Mouse (Mus musculus): Measurements from ENCODE around the gene Sulf2. TPM values are rescaled to one million over a fixed set of nuclear protein-coding genes. Genes with fewer than 3 reads are reported as not detected.

The Sulf2 gene
- total and polyA plus RNA-seq, 3 experiments: not detected

DNA sequence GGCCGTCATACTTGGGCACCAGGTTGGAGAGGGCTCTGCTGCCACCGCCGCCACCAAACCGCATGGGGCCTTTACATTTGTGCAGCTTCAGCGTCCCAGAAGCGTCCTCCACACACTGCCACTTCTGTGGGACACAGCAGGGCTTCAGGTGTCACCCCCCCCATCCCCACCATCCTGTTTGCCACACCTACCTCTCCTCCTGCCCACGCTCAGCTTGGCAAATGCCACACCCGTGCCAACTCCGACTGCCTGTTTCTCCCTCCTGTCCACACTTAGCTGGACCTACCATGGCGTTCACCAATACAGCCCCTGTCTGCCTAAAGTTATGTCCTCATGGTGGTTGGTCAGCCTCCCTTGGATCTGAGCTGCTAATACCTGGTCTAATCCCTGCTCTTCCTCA is 72.8 kb downstream of the Sulf2 start:
- no peak for DNase-seq (ENCODE audit: low read depth, low spot score)
- Histone ChIP-seq H3K27me3 (ENCODE audit: control insufficient read depth in 1 of 2, insufficient read depth in 2 of 2, low read length in 2 of 2) (no peaks in the 10 kb centered on the region), H3K4me1 (ENCODE audit: control insufficient read depth in 1 of 2, insufficient read depth in 2 of 2, low read length in 2 of 2) (peaks cover 0 to 3% of the 10 kb centered on the region in 2 experiments; a peak in 1 of 4 replicates), H3K9me3 (replicated peaks; ENCODE audit: insufficient read depth, low read length) (no peaks in the 10 kb centered on the region), H3K79me2 (ENCODE audit: control insufficient read depth, insufficient read depth, low read length, poor library complexity) (no peaks in the 10 kb centered on the region), H3K27ac (ENCODE audit: control insufficient read depth, low read depth, low read length) (no peak overlapping the region), H3K4me3 (ENCODE audit: control insufficient read depth in 1 of 2, insufficient read depth in 1 of 2, low read depth in 2 of 2, low read length in 2 of 2) (no peak overlapping the region), H3K9ac (ENCODE audit: control insufficient read depth, low read depth, low read length, poor library complexity, severe bottlenecking) (no peak overlapping the region), H3K36me3 (ENCODE audit: control insufficient read depth in 1 of 2, insufficient read depth in 2 of 2, low read length in 2 of 2) (no peaks in the 10 kb centered on the region)
- TF ChIP-seq JUND (IDR thresholded peaks at IDR 0.05; ENCODE audit: low read depth, low read length) (no peak), MAZ (IDR thresholded peaks at IDR 0.05; ENCODE audit: low read depth, low read length) (no peak), GATA1 (IDR thresholded peaks at IDR 0.05; ENCODE audit: low read depth, low read length) (no peak), POLR2AphosphoS2 (IDR thresholded peaks at IDR 0.05; ENCODE audit: low read length) (no peak), SIN3A (IDR thresholded peaks at IDR 0.05; ENCODE audit: low read length) (no peak), SMC3 (IDR thresholded peaks at IDR 0.05; ENCODE audit: low read depth, low read length) (no peak), E2F4 (IDR thresholded peaks at IDR 0.05; ENCODE audit: borderline replicate concordance, low read depth, low read length) (no peak), MEF2A (IDR thresholded peaks at IDR 0.05; ENCODE audit: extremely low read depth, insufficient replicate concordance, low read depth, low read length, poor library complexity, severe bottlenecking) (no peak), KAT2A (conservative IDR thresholded peaks at IDR 0.05; ENCODE audit: low read depth, low read length) (no peak), MYB (IDR thresholded peaks at IDR 0.05; ENCODE audit: low read depth, low read length) (no peak), MYC (IDR thresholded peaks at IDR 0.05; ENCODE audit: low read depth, low read length) (no peak), ZKSCAN1 (IDR thresholded peaks at IDR 0.05; ENCODE audit: low read depth, low read length) (no peak), EP300 (IDR thresholded peaks at IDR 0.05; ENCODE audit: low read depth in 1 of 2, low read length in 2 of 2) (no peak), NELFE (IDR thresholded peaks at IDR 0.05; ENCODE audit: low read depth, low read length) (no peak)

DNA sequence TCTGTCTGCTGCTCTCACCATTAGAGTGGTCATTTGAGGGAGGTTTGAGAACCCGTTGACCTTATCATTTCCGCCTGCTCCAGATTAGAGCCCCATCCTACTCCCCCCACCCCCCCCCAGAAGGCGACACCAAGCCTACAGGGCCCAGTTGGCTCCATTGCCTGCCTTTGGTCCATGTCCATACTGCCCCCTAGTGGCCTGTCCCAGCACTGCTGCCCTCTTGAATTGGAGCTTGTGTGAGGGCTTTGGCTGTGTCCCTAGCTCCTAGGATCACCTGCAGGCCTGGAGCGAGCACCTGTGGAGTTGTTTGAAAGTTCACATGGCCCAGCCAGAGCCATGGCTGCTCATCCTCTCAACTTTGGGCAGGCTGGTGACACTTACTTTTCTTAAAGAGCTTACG is 73.3 kb downstream of the Sulf2 start:
- H3K4me3 ChIP-seq (ENCODE audit: control insufficient read depth in 1 of 2, insufficient read depth in 1 of 2, low read depth in 2 of 2, low read length in 2 of 2): no peak overlapping the region
- peak; percentile 81 for DNase-seq (ENCODE audit: low read depth, low spot score)
- peak; percentile 70 for TF ChIP-seq RAD21 (IDR thresholded peaks at IDR 0.05; ENCODE audit: low read depth, low read length)
- TF ChIP-seq SMC3 (IDR thresholded peaks at IDR 0.05; ENCODE audit: low read depth, low read length): peak; percentile 75
- no peak for TF ChIP-seq HCFC1 (IDR thresholded peaks at IDR 0.05; ENCODE audit: low read depth, low read length)
- TF ChIP-seq ZC3H11A (IDR thresholded peaks at IDR 0.05; ENCODE audit: low read depth, low read length): peak; percentile 65
- no peak for TF ChIP-seq EP300 (IDR thresholded peaks at IDR 0.05; ENCODE audit: low read depth in 1 of 2, low read length in 2 of 2)
- TF ChIP-seq CTCF (IDR thresholded peaks at IDR 0.05 in 2 of 3, conservative IDR thresholded peaks at IDR 0.05 in 1 of 3; ENCODE audit: control insufficient read depth in 1 of 3, insufficient read depth in 1 of 3, low read depth in 2 of 3, low read length in 3 of 3, poor library complexity in 1 of 3, severe bottlenecking in 1 of 3): peak; percentile 87 to 99 (median 89)

More for the DNA sequence above, 73.3 kb downstream of the Sulf2 start:
- Histone ChIP-seq H3K27me3 (ENCODE audit: control insufficient read depth in 1 of 2, insufficient read depth in 2 of 2, low read length in 2 of 2) (no peaks in the 10 kb centered on the region), H3K9me3 (replicated peaks; ENCODE audit: insufficient read depth, low read length) (no peaks in the 10 kb centered on the region), H3K79me2 (ENCODE audit: control insufficient read depth, insufficient read depth, low read length, poor library complexity) (no peaks in the 10 kb centered on the region), H3K36me3 (ENCODE audit: control insufficient read depth in 1 of 2, insufficient read depth in 2 of 2, low read length in 2 of 2) (no peaks in the 10 kb centered on the region), H3K4me1 (ENCODE audit: control insufficient read depth in 1 of 2, insufficient read depth in 2 of 2, low read length in 2 of 2) (peaks cover 0 to 3% of the 10 kb centered on the region in 2 experiments; a peak in 1 of 4 replicates), H3K27ac (ENCODE audit: control insufficient read depth, low read depth, low read length) (no peak overlapping the region), H3K9ac (ENCODE audit: control insufficient read depth, low read depth, low read length, poor library complexity, severe bottlenecking) (no peak overlapping the region)
